Mouse (Mus musculus): ENCODE results near the gene Phyhipl. TPM values are rescaled to one million over a fixed set of nuclear protein-coding genes. Genes with fewer than 3 reads are reported as not detected.

Phyhipl gene
- polyA plus RNA-seq, 1 experiment from 2014 or later, result 92.6 TPM

DNA sequence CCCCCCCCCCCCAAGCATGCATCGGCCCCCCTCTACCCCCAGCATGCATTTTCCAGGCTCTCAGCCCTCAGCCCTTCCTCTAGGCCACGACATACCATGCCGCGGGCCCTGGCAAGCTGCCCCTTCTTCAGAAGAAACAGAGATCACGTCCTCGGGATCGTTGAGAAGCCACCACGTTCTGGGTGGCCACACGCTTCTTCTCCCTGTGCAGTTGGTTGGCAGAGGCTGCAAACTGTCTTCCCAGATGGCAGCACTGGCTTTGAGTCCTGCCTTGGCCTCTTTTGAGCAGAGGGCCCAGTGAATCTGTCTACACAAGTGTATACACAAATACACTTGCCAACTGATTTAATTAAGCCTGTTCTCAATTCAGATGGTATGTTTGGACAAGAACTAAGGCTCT is 123.5 kb downstream of the Phyhipl start:
- no peaks in the 10 kb centered on the region for H3K27me3 ChIP-seq (replicated peaks; ENCODE audit: control insufficient read depth, insufficient read depth, low read length)
- H3K9me3 ChIP-seq (replicated peaks; ENCODE audit: control insufficient read depth, low read length), result no peaks in the 10 kb centered on the region
- peak; percentile 77 for DNase-seq (ENCODE audit: low spot score)
- 71% methylated on average over 9 of the region's 9 CpGs for WGBS
- H3K4me3 ChIP-seq (ENCODE audit: low read depth, low read length), result no peak overlapping the region
- ATAC-seq, result peak; percentile 87
- peaks cover 23% of the 10 kb centered on the region for H3K36me3 ChIP-seq (ENCODE audit: control insufficient read depth, insufficient read depth, low read length)
- H3K9ac ChIP-seq (ENCODE audit: low read length), result no peak overlapping the region
- no peaks in the 10 kb centered on the region for H3K4me1 ChIP-seq (ENCODE audit: control insufficient read depth, insufficient read depth, low read length)
- H3K27ac ChIP-seq (ENCODE audit: low read depth, low read length), result no peak overlapping the region
- H3K4me2 ChIP-seq (ENCODE audit: low read length), result no peak overlapping the region

DNA sequence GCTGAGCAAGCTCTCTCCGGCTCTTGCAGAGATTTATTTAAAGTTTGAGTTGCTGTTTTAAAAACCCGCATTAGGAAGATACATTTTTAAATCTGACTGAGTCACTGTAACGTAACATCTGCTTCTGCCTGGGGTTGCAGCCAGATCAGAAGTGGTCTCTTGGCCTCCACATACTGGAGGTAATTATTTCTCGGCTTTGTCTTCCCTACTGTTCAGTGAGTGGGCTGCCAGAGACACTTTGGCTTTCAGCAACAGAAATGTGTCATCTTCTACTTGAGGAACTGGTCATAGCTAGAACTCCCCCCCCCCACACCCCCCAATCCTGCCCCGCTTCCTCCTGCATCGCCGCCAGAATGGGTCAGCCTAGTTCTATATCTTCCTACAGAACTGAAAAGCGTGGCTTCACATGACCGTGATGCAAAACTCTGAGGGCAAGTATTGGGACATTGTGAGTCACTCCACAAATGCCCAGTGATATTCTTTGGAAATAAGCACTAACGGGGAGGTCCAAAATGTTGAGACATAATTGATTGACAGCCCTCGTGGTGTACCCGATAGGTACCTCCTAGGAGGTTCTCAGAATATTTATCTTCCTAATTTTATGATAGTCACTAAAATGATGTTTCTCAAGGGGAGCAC is 125.5 kb downstream of the Phyhipl start:
- DNase-seq (ENCODE audit: low spot score) (no peak), ATAC-seq (no peak)
- H3K27me3 ChIP-seq (replicated peaks; ENCODE audit: control insufficient read depth, insufficient read depth, low read length), result no peaks in the 10 kb centered on the region
- no peaks in the 10 kb centered on the region for H3K9me3 ChIP-seq (replicated peaks; ENCODE audit: control insufficient read depth, low read length)
- H3K4me3 ChIP-seq (ENCODE audit: low read depth, low read length), result no peak overlapping the region
- no peak overlapping the region for H3K4me2 ChIP-seq (ENCODE audit: low read length)
- no peak overlapping the region for H3K27ac ChIP-seq (ENCODE audit: low read depth, low read length)
- no peak overlapping the region for H3K9ac ChIP-seq (ENCODE audit: low read length)
- peaks cover 6% of the 10 kb centered on the region; the same call in 1 of the 2 replicates for H3K36me3 ChIP-seq (ENCODE audit: control insufficient read depth, insufficient read depth, low read length)
- WGBS, result 93% methylated on average over 12 of the region's 12 CpGs
- H3K4me1 ChIP-seq (ENCODE audit: control insufficient read depth, insufficient read depth, low read length), result no peaks in the 10 kb centered on the region

DNA sequence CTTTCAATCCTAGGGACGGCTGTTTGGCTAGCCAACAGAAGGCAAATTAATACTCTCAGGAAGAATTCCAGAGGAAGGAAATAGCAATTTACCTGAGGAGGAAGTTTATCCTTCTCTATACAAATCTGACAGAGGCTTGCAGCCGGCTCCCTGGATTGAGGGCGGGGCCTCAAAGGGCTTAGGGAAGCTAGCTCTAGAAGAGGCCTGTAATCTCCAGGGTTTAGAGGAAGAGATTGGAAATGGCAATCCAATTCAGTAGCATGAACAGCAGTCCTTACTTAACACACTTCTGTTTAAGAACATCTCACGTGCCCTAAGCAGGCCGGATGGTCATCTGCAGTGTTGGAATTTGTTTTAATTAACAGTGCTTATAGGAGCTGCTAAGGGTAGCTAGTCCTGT is 134.4 kb downstream of the Phyhipl start:
- Histone ChIP-seq H3K27ac (ENCODE audit: low read depth, low read length) (no peak overlapping the region), H3K36me3 (ENCODE audit: control insufficient read depth, insufficient read depth, low read length) (no peaks in the 10 kb centered on the region), H3K4me1 (ENCODE audit: control insufficient read depth, insufficient read depth, low read length) (peaks cover 7% of the 10 kb centered on the region; the same call in 1 of the 2 replicates), H3K9ac (ENCODE audit: low read length) (peak overlapping the region; percentile 70; the same call in 1 of the 2 replicates), H3K4me2 (ENCODE audit: low read length) (peak overlapping the region; percentile 92), H3K9me3 (replicated peaks; ENCODE audit: control insufficient read depth, low read length) (no peaks in the 10 kb centered on the region), H3K27me3 (replicated peaks; ENCODE audit: control insufficient read depth, insufficient read depth, low read length) (no peaks in the 10 kb centered on the region), H3K4me3 (ENCODE audit: low read depth, low read length) (peak overlapping the region; percentile 41; the same call in 1 of the 2 replicates)
- WGBS, result 19% methylated on average over 5 of the region's 5 CpGs
- no peak for DNase-seq (ENCODE audit: low spot score)
- no peak for ATAC-seq

DNA sequence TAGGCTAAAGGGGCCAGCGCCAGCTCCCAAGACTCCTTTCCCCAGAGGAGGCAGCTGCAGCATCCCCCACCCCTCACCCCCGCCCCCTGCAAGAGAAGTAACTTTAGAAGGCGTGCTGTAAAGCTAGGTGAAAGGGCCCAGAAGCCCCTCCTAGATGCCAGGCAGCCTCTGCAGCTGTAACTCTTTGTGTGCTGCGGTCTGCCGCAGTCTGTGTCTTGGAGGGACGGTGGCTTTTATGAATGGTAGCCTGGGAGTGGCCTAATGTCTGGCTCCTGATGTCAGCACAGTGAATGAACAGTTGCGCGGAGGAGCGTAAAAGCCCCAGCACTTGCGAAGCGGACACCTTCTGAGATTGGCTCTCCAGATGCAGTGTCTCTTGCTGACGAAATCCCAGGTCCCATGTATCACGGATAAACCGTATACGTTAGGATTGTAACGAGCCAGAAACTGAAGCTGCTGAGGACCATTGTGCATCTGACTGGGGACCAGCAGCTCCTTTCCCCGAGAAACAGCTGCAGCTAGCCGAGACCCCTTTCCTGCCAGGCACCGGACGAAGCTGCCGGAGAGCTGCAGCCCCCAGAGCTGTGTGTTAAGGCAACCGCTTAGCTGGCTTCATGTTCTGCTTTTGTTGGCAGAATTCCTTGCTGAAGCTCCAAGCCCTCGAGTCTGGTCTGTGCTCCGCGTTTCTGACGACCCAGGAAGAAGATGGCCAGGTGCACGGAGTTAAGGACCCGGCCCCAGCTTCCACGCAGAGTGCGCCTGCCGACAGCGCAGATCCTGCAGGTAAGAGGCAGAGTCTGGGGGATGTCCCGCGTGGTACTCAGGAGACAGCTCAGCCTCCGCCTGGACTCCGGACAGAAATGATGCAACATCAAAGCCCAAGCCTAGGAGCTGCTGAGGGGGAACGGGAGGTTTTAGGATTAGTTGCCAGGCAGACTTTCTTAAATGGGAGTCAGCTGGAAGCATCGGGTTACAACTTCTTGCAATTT is 135.3 kb downstream of the Phyhipl start:
- Histone ChIP-seq H3K27ac (ENCODE audit: low read depth, low read length) (peak overlapping the region; percentile 67), H3K9me3 (replicated peaks; ENCODE audit: control insufficient read depth, low read length) (no peaks in the 10 kb centered on the region), H3K36me3 (ENCODE audit: control insufficient read depth, insufficient read depth, low read length) (no peaks in the 10 kb centered on the region), H3K9ac (ENCODE audit: low read length) (peak overlapping the region; percentile 70), H3K27me3 (replicated peaks; ENCODE audit: control insufficient read depth, insufficient read depth, low read length) (no peaks in the 10 kb centered on the region), H3K4me3 (ENCODE audit: low read depth, low read length) (peak overlapping the region; percentile 41), H3K4me1 (ENCODE audit: control insufficient read depth, insufficient read depth, low read length) (peaks cover 7% of the 10 kb centered on the region; the same call in 1 of the 2 replicates), H3K4me2 (ENCODE audit: low read length) (peak overlapping the region; percentile 92)
- WGBS, result under 1% methylated on average over 38 of the region's 38 CpGs
- ATAC-seq (peak; percentile 87), DNase-seq (ENCODE audit: low spot score) (peak; percentile 78)

DNA sequence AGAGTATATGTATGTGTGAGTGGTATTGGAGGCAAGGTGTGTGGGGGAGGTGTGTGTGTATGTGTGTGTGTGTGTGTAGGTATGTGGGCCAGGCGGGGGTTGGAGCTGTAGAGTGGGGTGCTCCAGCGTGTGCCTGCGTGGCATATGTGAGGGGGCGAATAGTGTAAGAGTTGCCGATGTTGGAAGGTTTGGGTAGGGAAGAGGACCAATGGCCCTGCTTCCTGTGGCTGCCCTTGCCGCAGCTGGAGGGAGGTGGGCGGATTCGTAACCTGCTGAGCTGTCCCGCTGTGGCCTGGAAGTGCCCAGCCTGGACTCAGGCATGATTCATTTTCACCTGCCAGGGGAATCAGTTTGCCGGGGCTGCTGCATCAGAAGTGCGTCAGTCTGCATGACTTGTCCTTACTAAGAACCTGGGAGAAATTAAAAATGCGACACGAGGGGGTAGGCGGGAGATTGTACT is 136.1 kb downstream of the Phyhipl start:
- DNase-seq (ENCODE audit: low spot score) (no peak), ATAC-seq (peak; percentile 35)
- H3K9me3 ChIP-seq (replicated peaks; ENCODE audit: control insufficient read depth, low read length), result no peaks in the 10 kb centered on the region
- no peaks in the 10 kb centered on the region for H3K27me3 ChIP-seq (replicated peaks; ENCODE audit: control insufficient read depth, insufficient read depth, low read length)
- H3K36me3 ChIP-seq (ENCODE audit: control insufficient read depth, insufficient read depth, low read length), result no peaks in the 10 kb centered on the region
- H3K4me2 ChIP-seq (ENCODE audit: low read length), result peak overlapping the region; percentile 92
- H3K4me1 ChIP-seq (ENCODE audit: control insufficient read depth, insufficient read depth, low read length), result peaks cover 7% of the 10 kb centered on the region; the same call in 1 of the 2 replicates
- peak overlapping the region; percentile 70 for H3K9ac ChIP-seq (ENCODE audit: low read length)
- WGBS, result 5% methylated on average over 14 of the region's 14 CpGs
- H3K27ac ChIP-seq (ENCODE audit: low read depth, low read length), result no peak overlapping the region
- peak overlapping the region; percentile 41 for H3K4me3 ChIP-seq (ENCODE audit: low read depth, low read length)

DNA sequence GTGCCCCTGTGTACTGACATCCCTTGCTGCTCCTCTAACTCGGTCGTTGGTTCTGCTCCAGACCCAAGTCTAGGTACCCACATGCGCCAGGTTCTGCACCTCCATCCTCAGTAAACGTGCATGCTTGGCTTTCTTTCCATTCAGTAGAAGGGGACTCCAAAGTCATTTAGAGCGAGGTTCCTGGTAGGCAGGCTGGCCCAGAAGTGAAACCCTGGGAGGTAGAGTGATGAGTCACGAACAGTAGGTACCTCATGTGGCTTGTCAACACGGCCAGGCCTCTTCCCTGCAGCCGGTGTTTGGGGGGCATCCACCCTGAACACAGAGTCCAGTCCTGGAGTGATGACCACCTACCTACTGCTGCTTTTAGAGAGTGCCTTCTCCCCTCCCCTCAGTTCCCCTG is 139.1 kb downstream of the Phyhipl start:
- Histone ChIP-seq H3K9me3 (replicated peaks; ENCODE audit: control insufficient read depth, low read length) (no peaks in the 10 kb centered on the region), H3K27ac (ENCODE audit: low read depth, low read length) (no peak overlapping the region), H3K36me3 (ENCODE audit: control insufficient read depth, insufficient read depth, low read length) (no peaks in the 10 kb centered on the region), H3K4me1 (ENCODE audit: control insufficient read depth, insufficient read depth, low read length) (peaks cover 7% of the 10 kb centered on the region; the same call in 1 of the 2 replicates), H3K4me3 (ENCODE audit: low read depth, low read length) (no peak overlapping the region), H3K27me3 (replicated peaks; ENCODE audit: control insufficient read depth, insufficient read depth, low read length) (no peaks in the 10 kb centered on the region), H3K4me2 (ENCODE audit: low read length) (no peak overlapping the region), H3K9ac (ENCODE audit: low read length) (no peak overlapping the region)
- ATAC-seq (no peak), DNase-seq (ENCODE audit: low spot score) (no peak)
- 91% methylated on average over 8 of the region's 8 CpGs for WGBS

DNA sequence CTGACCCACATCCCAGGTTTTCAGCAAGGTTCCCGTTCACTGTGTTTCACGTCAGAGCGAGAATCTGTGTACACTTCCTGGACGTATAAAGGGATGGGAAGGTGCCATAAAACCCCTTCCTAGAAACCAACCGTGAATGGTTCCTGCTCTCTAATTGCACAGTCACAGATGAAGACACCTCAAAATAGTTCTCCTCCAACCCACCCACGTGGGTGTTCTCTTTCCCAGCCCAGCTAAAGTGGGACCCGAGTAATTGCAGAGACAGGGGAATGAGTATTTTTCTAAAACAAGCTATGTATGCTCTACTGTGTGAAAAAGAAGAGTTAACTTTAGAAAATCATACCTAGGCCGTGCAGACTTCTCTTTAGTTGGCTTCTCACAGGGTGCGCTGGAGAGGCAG is 140.9 kb downstream of the Phyhipl start:
- Histone ChIP-seq H3K36me3 (ENCODE audit: control insufficient read depth, insufficient read depth, low read length) (no peaks in the 10 kb centered on the region), H3K27me3 (replicated peaks; ENCODE audit: control insufficient read depth, insufficient read depth, low read length) (no peaks in the 10 kb centered on the region), H3K9me3 (replicated peaks; ENCODE audit: control insufficient read depth, low read length) (no peaks in the 10 kb centered on the region), H3K4me1 (ENCODE audit: control insufficient read depth, insufficient read depth, low read length) (peaks cover 4% of the 10 kb centered on the region; the same call in 1 of the 2 replicates), H3K9ac (ENCODE audit: low read length) (no peak overlapping the region), H3K4me2 (ENCODE audit: low read length) (no peak overlapping the region), H3K4me3 (ENCODE audit: low read depth, low read length) (no peak overlapping the region), H3K27ac (ENCODE audit: low read depth, low read length) (no peak overlapping the region)
- WGBS, result 86% methylated on average over 9 of the region's 9 CpGs
- no peak for ATAC-seq
- no peak for DNase-seq (ENCODE audit: low spot score)

DNA sequence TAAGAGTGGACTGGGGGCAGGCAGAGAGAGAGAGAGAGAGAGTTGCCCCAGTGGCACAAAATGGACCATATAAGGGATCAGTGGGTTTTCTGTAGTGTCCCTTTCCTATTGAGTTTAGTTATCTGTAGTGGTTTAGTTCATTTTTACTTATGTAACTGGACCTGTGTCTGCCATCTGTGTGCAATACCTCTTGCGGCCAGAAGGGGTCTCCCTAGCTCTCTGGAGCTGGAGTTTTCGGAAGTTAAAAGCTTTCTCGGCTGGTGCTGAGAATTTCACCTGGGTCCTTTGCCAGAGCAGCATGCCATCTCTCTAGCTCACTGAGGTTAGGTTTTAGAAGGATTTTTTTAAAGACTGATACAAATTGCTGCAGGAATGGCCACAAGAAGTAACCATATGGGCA is 147.9 kb downstream of the Phyhipl start:
- ATAC-seq (no peak), DNase-seq (ENCODE audit: low spot score) (no peak)
- Histone ChIP-seq H3K4me1 (ENCODE audit: control insufficient read depth, insufficient read depth, low read length) (peaks cover 4% of the 10 kb centered on the region; the same call in 1 of the 2 replicates), H3K27me3 (replicated peaks; ENCODE audit: control insufficient read depth, insufficient read depth, low read length) (no peaks in the 10 kb centered on the region), H3K4me3 (ENCODE audit: low read depth, low read length) (no peak overlapping the region), H3K36me3 (ENCODE audit: control insufficient read depth, insufficient read depth, low read length) (no peaks in the 10 kb centered on the region), H3K4me2 (ENCODE audit: low read length) (no peak overlapping the region), H3K27ac (ENCODE audit: low read depth, low read length) (no peak overlapping the region), H3K9ac (ENCODE audit: low read length) (no peak overlapping the region), H3K9me3 (replicated peaks; ENCODE audit: control insufficient read depth, low read length) (no peaks in the 10 kb centered on the region)
- WGBS, result 96% methylated on average over 3 of the region's 3 CpGs
